Mouse (Mus musculus): ENCODE results near the gene Mme. TPM values are rescaled to one million over a fixed set of nuclear protein-coding genes. Genes with fewer than 3 reads are reported as not detected.

Mme gene
- polyA plus RNA-seq, 1 experiment from 2014 or later: 6.1 TPM

GRCm38 (mm10) chr3:63340546-63340945, 99.2 kb downstream of the Mme start:
- Histone ChIP-seq H3K9ac (ENCODE audit: low read length) (no peak overlapping the region), H3K27ac (ENCODE audit: low read length) (no peak overlapping the region), H3K36me3 (ENCODE audit: control insufficient read depth, insufficient read depth, low read length) (no peaks in the 10 kb centered on the region), H3K4me3 (replicated peaks; ENCODE audit: low read length) (no peak overlapping the region), H3K9me3 (replicated peaks; ENCODE audit: control insufficient read depth, low read length) (no peaks in the 10 kb centered on the region), H3K4me2 (ENCODE audit: low read depth, low read length) (no peak overlapping the region), H3K4me1 (ENCODE audit: control insufficient read depth, insufficient read depth, low read length) (no peaks in the 10 kb centered on the region), H3K27me3 (ENCODE audit: control insufficient read depth, insufficient read depth, low read length) (no peaks in the 10 kb centered on the region)
- 83% methylated on average over 3 of the region's 3 CpGs for WGBS
- no peak for ATAC-seq (ENCODE audit: insufficient read depth, low FRiP score)

DNA sequence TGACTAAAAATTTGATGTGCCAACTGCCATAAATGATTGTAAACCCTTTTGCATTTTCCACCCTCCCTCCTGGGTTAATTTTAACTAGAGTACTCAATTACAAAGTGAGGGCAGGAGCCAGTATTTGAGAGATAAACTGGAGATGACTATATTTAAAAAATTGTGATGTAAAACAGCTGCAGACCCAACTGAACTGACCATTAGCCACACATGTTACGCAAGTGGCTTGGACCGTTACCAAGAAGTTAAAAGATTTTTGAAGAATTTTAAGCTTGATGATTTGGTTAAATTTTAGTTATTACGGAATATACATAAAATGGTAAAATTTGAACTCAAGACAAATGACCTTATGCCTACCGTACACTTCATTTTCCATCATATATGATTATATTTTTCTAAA, 100.1 kb downstream of the Mme start:
- H3K36me3 ChIP-seq (ENCODE audit: control insufficient read depth, insufficient read depth, low read length): no peaks in the 10 kb centered on the region
- H3K27ac ChIP-seq (ENCODE audit: low read length): no peak overlapping the region
- H3K4me3 ChIP-seq (replicated peaks; ENCODE audit: low read length): no peak overlapping the region
- no peaks in the 10 kb centered on the region for H3K9me3 ChIP-seq (replicated peaks; ENCODE audit: control insufficient read depth, low read length)
- 85% methylated on average over 4 of the region's 4 CpGs for WGBS
- ATAC-seq (ENCODE audit: insufficient read depth, low FRiP score): no peak
- H3K9ac ChIP-seq (ENCODE audit: low read length): no peak overlapping the region
- no peaks in the 10 kb centered on the region for H3K27me3 ChIP-seq (ENCODE audit: control insufficient read depth, insufficient read depth, low read length)
- H3K4me1 ChIP-seq (ENCODE audit: control insufficient read depth, insufficient read depth, low read length): no peaks in the 10 kb centered on the region
- no peak overlapping the region for H3K4me2 ChIP-seq (ENCODE audit: low read depth, low read length)

DNA sequence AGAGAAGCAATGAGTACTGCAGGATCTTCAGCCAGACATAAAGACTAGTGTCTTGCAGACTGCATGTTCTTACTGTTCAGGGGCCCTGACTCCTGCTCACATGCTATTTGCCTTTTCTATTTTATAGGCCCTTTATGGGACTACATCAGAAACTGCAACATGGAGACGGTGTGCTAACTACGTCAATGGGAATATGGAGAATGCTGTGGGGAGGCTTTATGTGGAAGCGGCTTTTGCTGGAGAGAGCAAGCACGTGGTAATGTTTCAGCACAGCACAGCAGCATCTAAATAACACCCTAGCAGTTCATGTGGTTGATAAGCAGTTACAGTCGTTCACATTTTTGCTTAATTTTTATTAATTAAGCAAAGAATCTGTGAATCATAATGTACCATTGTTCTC, 103.7 kb downstream of the Mme start:
- no peaks in the 10 kb centered on the region for H3K4me1 ChIP-seq (ENCODE audit: control insufficient read depth, insufficient read depth, low read length)
- no peak for ATAC-seq (ENCODE audit: insufficient read depth, low FRiP score)
- 85% methylated on average over 5 of the region's 5 CpGs for WGBS
- no peak overlapping the region for H3K4me3 ChIP-seq (replicated peaks; ENCODE audit: low read length)
- no peaks in the 10 kb centered on the region for H3K36me3 ChIP-seq (ENCODE audit: control insufficient read depth, insufficient read depth, low read length)
- no peak overlapping the region for H3K9ac ChIP-seq (ENCODE audit: low read length)
- H3K27ac ChIP-seq (ENCODE audit: low read length): no peak overlapping the region
- no peaks in the 10 kb centered on the region for H3K9me3 ChIP-seq (replicated peaks; ENCODE audit: control insufficient read depth, low read length)
- no peak overlapping the region for H3K4me2 ChIP-seq (ENCODE audit: low read depth, low read length)
- H3K27me3 ChIP-seq (ENCODE audit: control insufficient read depth, insufficient read depth, low read length): no peaks in the 10 kb centered on the region

DNA sequence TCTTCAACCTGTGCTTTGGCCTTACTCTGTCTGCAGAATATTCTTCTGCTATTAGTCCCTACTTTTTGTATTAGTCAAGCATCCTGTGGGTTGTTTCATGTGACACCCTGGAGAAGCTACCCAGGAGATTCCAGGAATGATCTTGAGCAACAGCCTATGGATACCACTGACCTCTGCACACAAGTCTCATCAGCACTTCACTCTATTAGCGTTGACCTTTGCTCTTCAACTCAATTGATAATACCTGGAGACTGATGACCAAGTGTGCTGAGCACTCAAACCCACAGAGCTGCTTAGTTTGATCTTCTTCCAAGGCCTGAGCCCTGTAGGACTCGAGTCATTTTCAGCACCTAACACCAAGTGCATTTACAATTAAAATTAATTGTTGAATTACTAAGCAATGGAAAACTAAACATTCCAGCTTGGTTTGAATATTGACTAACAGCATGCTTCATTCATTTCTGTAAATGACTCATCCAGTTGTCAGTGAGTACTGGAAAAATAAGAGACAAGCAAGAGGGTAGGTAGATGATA, 107.6 kb downstream of the Mme start:
- WGBS: 66% methylated on average over 2 of the region's 2 CpGs
- Histone ChIP-seq H3K4me3 (replicated peaks; ENCODE audit: low read length) (no peak overlapping the region), H3K27ac (ENCODE audit: low read length) (no peak overlapping the region), H3K9ac (ENCODE audit: low read length) (no peak overlapping the region), H3K4me2 (ENCODE audit: low read depth, low read length) (no peak overlapping the region), H3K9me3 (replicated peaks; ENCODE audit: control insufficient read depth, low read length) (no peaks in the 10 kb centered on the region), H3K27me3 (ENCODE audit: control insufficient read depth, insufficient read depth, low read length) (no peaks in the 10 kb centered on the region), H3K4me1 (ENCODE audit: control insufficient read depth, insufficient read depth, low read length) (no peaks in the 10 kb centered on the region), H3K36me3 (ENCODE audit: control insufficient read depth, insufficient read depth, low read length) (no peaks in the 10 kb centered on the region)
- ATAC-seq (ENCODE audit: insufficient read depth, low FRiP score): no peak

DNA sequence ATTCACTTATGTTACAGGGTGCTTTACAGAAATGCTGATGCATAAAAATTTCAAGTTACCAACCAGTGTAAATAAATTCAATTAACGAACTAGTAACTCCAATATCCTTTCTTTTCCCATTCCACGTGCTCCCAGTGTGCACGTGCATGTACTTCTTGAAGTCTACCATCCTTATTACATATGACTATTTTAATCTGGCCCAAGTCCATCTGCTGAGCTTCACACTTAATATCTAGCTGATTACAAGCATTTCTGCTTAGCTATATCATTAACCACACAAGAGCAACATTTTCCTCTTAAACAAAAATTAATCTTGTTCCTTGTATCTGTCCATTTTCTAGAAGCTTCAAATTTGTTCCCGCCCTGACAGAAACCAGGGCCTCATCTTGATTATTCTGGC, 108.9 kb downstream of the Mme start:
- ATAC-seq (ENCODE audit: insufficient read depth, low FRiP score): no peak
- Histone ChIP-seq H3K4me1 (ENCODE audit: control insufficient read depth, insufficient read depth, low read length) (no peaks in the 10 kb centered on the region), H3K36me3 (ENCODE audit: control insufficient read depth, insufficient read depth, low read length) (no peaks in the 10 kb centered on the region), H3K9me3 (replicated peaks; ENCODE audit: control insufficient read depth, low read length) (no peaks in the 10 kb centered on the region), H3K4me2 (ENCODE audit: low read depth, low read length) (no peak overlapping the region), H3K9ac (ENCODE audit: low read length) (no peak overlapping the region), H3K27me3 (ENCODE audit: control insufficient read depth, insufficient read depth, low read length) (no peaks in the 10 kb centered on the region), H3K27ac (ENCODE audit: low read length) (no peak overlapping the region), H3K4me3 (replicated peaks; ENCODE audit: low read length) (no peak overlapping the region)
- WGBS: 82% methylated on average over 4 of the region's 4 CpGs

DNA sequence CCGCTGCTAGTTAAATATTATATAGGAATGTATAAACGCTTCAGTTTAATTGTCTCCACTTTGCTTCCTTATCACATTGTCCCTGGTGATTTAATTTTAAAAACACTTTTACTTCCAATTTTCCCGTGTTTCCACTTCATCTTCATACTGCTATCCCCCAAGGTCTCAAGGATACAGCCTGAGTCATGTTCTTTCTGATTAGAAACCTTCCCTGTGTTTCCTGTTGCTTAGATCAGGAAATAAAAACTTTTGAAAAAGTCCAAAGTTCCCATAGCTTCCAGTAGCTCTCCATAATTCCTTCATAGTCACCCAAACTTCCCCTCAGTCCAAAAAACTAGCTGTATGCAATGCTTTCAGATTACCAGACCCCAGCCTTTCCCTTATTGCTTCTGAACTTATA, 109.4 kb downstream of the Mme start:
- H3K4me3 ChIP-seq (replicated peaks; ENCODE audit: low read length): no peak overlapping the region
- H3K9ac ChIP-seq (ENCODE audit: low read length): no peak overlapping the region
- ATAC-seq (ENCODE audit: insufficient read depth, low FRiP score): no peak
- H3K36me3 ChIP-seq (ENCODE audit: control insufficient read depth, insufficient read depth, low read length): no peaks in the 10 kb centered on the region
- H3K4me2 ChIP-seq (ENCODE audit: low read depth, low read length): no peak overlapping the region
- no peaks in the 10 kb centered on the region for H3K27me3 ChIP-seq (ENCODE audit: control insufficient read depth, insufficient read depth, low read length)
- no peaks in the 10 kb centered on the region for H3K9me3 ChIP-seq (replicated peaks; ENCODE audit: control insufficient read depth, low read length)
- no peak overlapping the region for H3K27ac ChIP-seq (ENCODE audit: low read length)
- WGBS: 45% methylated on average over 3 of the region's 3 CpGs
- H3K4me1 ChIP-seq (ENCODE audit: control insufficient read depth, insufficient read depth, low read length): no peaks in the 10 kb centered on the region

GRCm38 (mm10) chr3:63351680-63352260, 110.4 kb downstream of the Mme start:
- Histone ChIP-seq H3K27me3 (ENCODE audit: control insufficient read depth, insufficient read depth, low read length) (no peaks in the 10 kb centered on the region), H3K9me3 (replicated peaks; ENCODE audit: control insufficient read depth, low read length) (no peaks in the 10 kb centered on the region), H3K9ac (ENCODE audit: low read length) (no peak overlapping the region), H3K4me3 (replicated peaks; ENCODE audit: low read length) (no peak overlapping the region), H3K4me2 (ENCODE audit: low read depth, low read length) (no peak overlapping the region), H3K4me1 (ENCODE audit: control insufficient read depth, insufficient read depth, low read length) (no peaks in the 10 kb centered on the region), H3K36me3 (ENCODE audit: control insufficient read depth, insufficient read depth, low read length) (no peaks in the 10 kb centered on the region), H3K27ac (ENCODE audit: low read length) (no peak overlapping the region)
- 76% methylated on average over 1 of the region's 1 CpGs for WGBS
- ATAC-seq (ENCODE audit: insufficient read depth, low FRiP score): no peak

GRCm38 (mm10) chr3:63359512-63359911, 118.2 kb downstream of the Mme start:
- no peak for ATAC-seq (ENCODE audit: insufficient read depth, low FRiP score)
- H3K9me3 ChIP-seq (replicated peaks; ENCODE audit: control insufficient read depth, low read length): no peaks in the 10 kb centered on the region

DNA sequence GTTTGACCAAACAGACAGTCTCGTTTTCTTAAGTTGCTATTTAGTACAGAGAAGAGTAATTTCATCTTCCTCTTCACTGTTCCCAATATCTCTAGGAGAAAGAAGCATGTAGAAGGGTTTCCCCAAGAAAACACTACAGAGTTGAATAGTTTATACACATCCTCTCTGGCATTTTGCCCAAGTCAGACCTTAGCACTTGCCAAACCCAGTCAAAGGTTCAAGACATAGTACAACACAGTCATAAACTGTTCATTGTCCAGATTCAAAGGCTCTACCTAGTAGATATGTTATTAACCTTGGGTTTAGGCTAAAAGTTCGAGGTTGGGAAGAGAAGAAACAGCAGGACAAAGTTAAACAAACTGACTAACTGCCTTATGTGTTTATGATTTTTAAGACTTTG, 143.7 kb downstream of the Mme start:
- no peaks in the 10 kb centered on the region for H3K27me3 ChIP-seq (ENCODE audit: control insufficient read depth, insufficient read depth, low read length)
- ATAC-seq (ENCODE audit: insufficient read depth, low FRiP score): no peak
- no peaks in the 10 kb centered on the region for H3K4me1 ChIP-seq (ENCODE audit: control insufficient read depth, insufficient read depth, low read length)
- H3K4me3 ChIP-seq (replicated peaks; ENCODE audit: low read length): no peak overlapping the region
- no peak overlapping the region for H3K4me2 ChIP-seq (ENCODE audit: low read depth, low read length)
- no peaks in the 10 kb centered on the region for H3K36me3 ChIP-seq (ENCODE audit: control insufficient read depth, insufficient read depth, low read length)
- no peak overlapping the region for H3K27ac ChIP-seq (ENCODE audit: low read length)
- no peaks in the 10 kb centered on the region for H3K9me3 ChIP-seq (replicated peaks; ENCODE audit: control insufficient read depth, low read length)
- H3K9ac ChIP-seq (ENCODE audit: low read length): no peak overlapping the region
- 38% methylated on average over 2 of the region's 2 CpGs for WGBS

More at GRCm38 (mm10) chr3:63359512-63359911, 118.2 kb downstream of the Mme start:
- H3K4me1 ChIP-seq (ENCODE audit: control insufficient read depth, insufficient read depth, low read length): no peaks in the 10 kb centered on the region
- H3K4me3 ChIP-seq (replicated peaks; ENCODE audit: low read length): no peak overlapping the region
- no peak overlapping the region for H3K9ac ChIP-seq (ENCODE audit: low read length)
- H3K27me3 ChIP-seq (ENCODE audit: control insufficient read depth, insufficient read depth, low read length): no peaks in the 10 kb centered on the region
- no peaks in the 10 kb centered on the region for H3K36me3 ChIP-seq (ENCODE audit: control insufficient read depth, insufficient read depth, low read length)
- no peak overlapping the region for H3K4me2 ChIP-seq (ENCODE audit: low read depth, low read length)
- 85% methylated on average over 1 of the region's 1 CpGs for WGBS
- H3K27ac ChIP-seq (ENCODE audit: low read length): no peak overlapping the region

Measured in stomach, embryonic 16.5 days (tissue).